Mouse (Mus musculus) MEL (cell line): Measurements from ENCODE around the gene Mief1. TPM values are rescaled to one million over a fixed set of nuclear protein-coding genes. Genes with fewer than 3 reads are reported as not detected.
A peak's percentile ranks its signal among the peaks of the same experiment; 100 is the strongest.

Experiments used
- DNase-seq: peaks from one replicate; pipeline ENCODE4 v3.0.0; 2011; ENCODE audit warnings: low read depth, low spot score
- H3K27ac ChIP-seq: 2 replicates; pipeline ENCODE4 v1.5.1; 2012; ENCODE audit warnings: low read depth, mild to moderate bottlenecking, control low read depth, low read length, moderate library complexity; ENCODE audit not compliant: control insufficient read depth
- H3K27me3 ChIP-seq, 2 experiments: fragments of 150-350 bp in 1 of 2; sonication (generic) in 1 of 2; 2 replicates each; pipeline ENCODE4 v1.6.1; 2012; ENCODE audit warnings: low read length in 2 of 2, mild to moderate bottlenecking in 2 of 2, improper control_type of control experiment in 1 of 2, moderate library complexity in 1 of 2; ENCODE audit not compliant: insufficient read depth in 2 of 2, control insufficient read depth in 1 of 2
- H3K36me3 ChIP-seq, 2 experiments: 2 replicates each; pipeline ENCODE4 v1.6.1; 2012 to 2014; ENCODE audit warnings: low read length in 2 of 2, improper control_type of control experiment in 1 of 2, inconsistent platforms in 1 of 2, mild to moderate bottlenecking in 1 of 2; ENCODE audit not compliant: insufficient read depth in 2 of 2, control insufficient read depth in 1 of 2
- H3K4me1 ChIP-seq, 2 experiments: fragments of 150-350 bp in 1 of 2; sonication (generic) in 1 of 2; 2 replicates each; pipeline ENCODE4 v1.6.1; 2012; ENCODE audit warnings: low read length in 2 of 2, improper control_type of control experiment in 1 of 2, mild to moderate bottlenecking in 1 of 2; ENCODE audit not compliant: insufficient read depth in 2 of 2, control insufficient read depth in 1 of 2
- H3K4me3 ChIP-seq, 2 experiments: fragments of 150-350 bp in 1 of 2; sonication (generic) in 1 of 2; 2 replicates each; pipeline ENCODE4 v1.5.1; 2012; ENCODE audit warnings: low read depth in 2 of 2, low read length in 2 of 2, mild to moderate bottlenecking in 2 of 2, moderate library complexity in 2 of 2, control low read depth in 1 of 2, improper control_type of control experiment in 1 of 2; ENCODE audit not compliant: control insufficient read depth in 1 of 2, insufficient read depth in 1 of 2
- H3K79me2 ChIP-seq: 2 replicates; pipeline ENCODE4 v1.6.1; 2012; ENCODE audit warnings: mild to moderate bottlenecking, low read length, moderate library complexity; ENCODE audit not compliant: control insufficient read depth, poor library complexity, insufficient read depth
- H3K9ac ChIP-seq: 2 replicates; pipeline ENCODE4 v1.6.1; 2012; ENCODE audit warnings: low read depth, mild to moderate bottlenecking, control low read depth, low read length, moderate library complexity; ENCODE audit not compliant: control insufficient read depth, poor library complexity, severe bottlenecking
- H3K9me3 ChIP-seq: fragments of 150-350 bp; sonication (generic); replicated peaks from 2 replicates; pipeline ENCODE4 v1.6.1; 2012; ENCODE audit warnings: mild to moderate bottlenecking, low read length, improper control_type of control experiment, moderate library complexity; ENCODE audit not compliant: insufficient read depth
- BHLHE40 ChIP-seq: IDR thresholded peaks from 2 replicates; pipeline ENCODE4 v1.6.1; 2012; ENCODE audit warnings: low read depth, mild to moderate bottlenecking, inconsistent platforms, low read length, improper control_type of control experiment, borderline replicate concordance
- CHD1 ChIP-seq: IDR thresholded peaks from 2 replicates; pipeline ENCODE4 v1.6.1; 2012; ENCODE audit warnings: low read depth, mild to moderate bottlenecking, inconsistent platforms, low read length, improper control_type of control experiment
- CHD2 ChIP-seq: IDR thresholded peaks from 2 replicates; pipeline ENCODE4 v1.6.1; 2011; ENCODE audit warnings: low read length, improper control_type of control experiment
- CTCF ChIP-seq, 3 experiments: IDR thresholded peaks in 2 of 3; conservative IDR thresholded peaks in 1 of 3; 2 replicates each; pipeline ENCODE4 v1.5.1; 2011 to 2012; ENCODE audit warnings: low read length in 3 of 3, low read depth in 2 of 3, mild to moderate bottlenecking in 2 of 3, improper control_type of control experiment in 1 of 3, inconsistent platforms in 1 of 3, mixed read lengths in 1 of 3, moderate library complexity in 1 of 3; ENCODE audit not compliant: control insufficient read depth in 1 of 3, insufficient read depth in 1 of 3, poor library complexity in 1 of 3, severe bottlenecking in 1 of 3
- E2F4 ChIP-seq: IDR thresholded peaks from 2 replicates; pipeline ENCODE4 v1.6.1; 2011; ENCODE audit warnings: low read depth, low read length, improper control_type of control experiment, borderline replicate concordance
- ELF1 ChIP-seq: IDR thresholded peaks from 2 replicates; pipeline ENCODE4 v1.6.1; 2014; ENCODE audit warnings: low read depth, mild to moderate bottlenecking, inconsistent platforms, low read length, improper control_type of control experiment, moderate library complexity
- EP300 ChIP-seq, 2 experiments: IDR thresholded peaks; 2 replicates each; pipeline ENCODE4 v1.6.1; 2011; ENCODE audit warnings: improper control_type of control experiment in 2 of 2, low read length in 2 of 2, low read depth in 1 of 2, mild to moderate bottlenecking in 1 of 2
- HCFC1 ChIP-seq: IDR thresholded peaks from 2 replicates; pipeline ENCODE4 v1.6.1; 2012; ENCODE audit warnings: low read depth, mild to moderate bottlenecking, inconsistent platforms, low read length, improper control_type of control experiment, moderate library complexity
- MAX ChIP-seq: IDR thresholded peaks from 2 replicates; pipeline ENCODE4 v1.6.1; 2011; ENCODE audit warnings: low read length, improper control_type of control experiment
- MAZ ChIP-seq: IDR thresholded peaks from 2 replicates; pipeline ENCODE4 v1.6.1; 2012; ENCODE audit warnings: low read depth, mild to moderate bottlenecking, inconsistent platforms, low read length, improper control_type of control experiment
- MXI1 ChIP-seq: IDR thresholded peaks from 2 replicates; pipeline ENCODE4 v1.6.1; 2011; ENCODE audit warnings: mild to moderate bottlenecking, low read depth, low read length, improper control_type of control experiment
- MYB ChIP-seq: IDR thresholded peaks from 2 replicates; pipeline ENCODE4 v1.6.1; 2011; ENCODE audit warnings: mild to moderate bottlenecking, low read depth, low read length, improper control_type of control experiment
- MYC ChIP-seq: IDR thresholded peaks from 2 replicates; pipeline ENCODE4 v1.6.1; 2011; ENCODE audit warnings: low read depth, mild to moderate bottlenecking, low read length, improper control_type of control experiment, moderate library complexity
- NELFE ChIP-seq: IDR thresholded peaks from 2 replicates; pipeline ENCODE4 v1.6.1; 2011; ENCODE audit warnings: low read depth, low read length, improper control_type of control experiment
- POLR2A ChIP-seq, 2 experiments: IDR thresholded peaks; 2 replicates each; pipeline ENCODE4 v1.6.1; 2011 to 2012; ENCODE audit warnings: low read length in 2 of 2, mild to moderate bottlenecking in 2 of 2, control low read depth in 1 of 2, improper control_type of control experiment in 1 of 2, low read depth in 1 of 2, moderate library complexity in 1 of 2; ENCODE audit not compliant: control insufficient read depth in 1 of 2, insufficient read depth in 1 of 2, poor library complexity in 1 of 2
- POLR2AphosphoS2 ChIP-seq: IDR thresholded peaks from 2 replicates; pipeline ENCODE4 v1.6.1; 2011; ENCODE audit warnings: low read length, improper control_type of control experiment
- RAD21 ChIP-seq: IDR thresholded peaks from 2 replicates; pipeline ENCODE4 v1.6.1; 2011; ENCODE audit warnings: mild to moderate bottlenecking, low read depth, low read length, improper control_type of control experiment
- SIN3A ChIP-seq: IDR thresholded peaks from 2 replicates; pipeline ENCODE4 v1.6.1; 2012; ENCODE audit warnings: low read length, improper control_type of control experiment, inconsistent platforms
- SMC3 ChIP-seq: IDR thresholded peaks from 2 replicates; pipeline ENCODE4 v1.6.1; 2011; ENCODE audit warnings: low read depth, low read length, improper control_type of control experiment
- TBP ChIP-seq: IDR thresholded peaks from 2 replicates; pipeline ENCODE4 v1.8.0; 2011; ENCODE audit warnings: low read depth, low read length, improper control_type of control experiment
- USF2 ChIP-seq, 2 experiments: IDR thresholded peaks; 2 replicates each; pipeline ENCODE4 v1.6.1; 2011 to 2012; ENCODE audit warnings: improper control_type of control experiment in 2 of 2, low read length in 2 of 2, borderline replicate concordance in 1 of 2, inconsistent platforms in 1 of 2, low read depth in 1 of 2, mild to moderate bottlenecking in 1 of 2; ENCODE audit not compliant: insufficient read depth in 1 of 2
- ZC3H11A ChIP-seq: IDR thresholded peaks from 2 replicates; pipeline ENCODE4 v1.6.1; 2012; ENCODE audit warnings: low read depth, mild to moderate bottlenecking, inconsistent platforms, low read length, improper control_type of control experiment
- ZKSCAN1 ChIP-seq: IDR thresholded peaks from 2 replicates; pipeline ENCODE4 v1.6.1; 2012; ENCODE audit warnings: low read depth, mild to moderate bottlenecking, inconsistent platforms, low read length, improper control_type of control experiment, moderate library complexity
- ZMIZ1 ChIP-seq: IDR thresholded peaks from 2 replicates; pipeline ENCODE4 v1.6.1; 2012; ENCODE audit warnings: low read depth, mild to moderate bottlenecking, inconsistent platforms, low read length, improper control_type of control experiment, moderate library complexity
- ZNF384 ChIP-seq: IDR thresholded peaks from 2 replicates; pipeline ENCODE4 v1.6.1; 2012; ENCODE audit warnings: low read depth, mild to moderate bottlenecking, inconsistent platforms, low read length, improper control_type of control experiment
- polyA plus RNA-seq, 2 experiments: library from polyadenylated mRNA; stranded (reverse) in 1 of 2; unstranded in 1 of 2; fragments of >175 nt in 1 of 2; fragments of >200 nt in 1 of 2; gene quantifications; 2 replicates each; pipeline versions ENCODE4 v1.2.1 to v1.2.4; 2012; ENCODE audit warnings: low replicate concordance in 2 of 2, low read depth in 1 of 2; ENCODE audit not compliant: insufficient read length in 2 of 2, insufficient read depth in 1 of 2, missing spikeins in 1 of 2
- total RNA-seq: library from RNA; depleted of rRNA; stranded (reverse); fragments of 300-350 nt; gene quantifications from 2 replicates; pipeline ENCODE4 v1.2.3, GENCODE M21; 2012

The Mief1 gene
- total and polyA plus RNA-seq, 3 experiments: 34.6 to 41.5 TPM; not detected in 1

DNA sequence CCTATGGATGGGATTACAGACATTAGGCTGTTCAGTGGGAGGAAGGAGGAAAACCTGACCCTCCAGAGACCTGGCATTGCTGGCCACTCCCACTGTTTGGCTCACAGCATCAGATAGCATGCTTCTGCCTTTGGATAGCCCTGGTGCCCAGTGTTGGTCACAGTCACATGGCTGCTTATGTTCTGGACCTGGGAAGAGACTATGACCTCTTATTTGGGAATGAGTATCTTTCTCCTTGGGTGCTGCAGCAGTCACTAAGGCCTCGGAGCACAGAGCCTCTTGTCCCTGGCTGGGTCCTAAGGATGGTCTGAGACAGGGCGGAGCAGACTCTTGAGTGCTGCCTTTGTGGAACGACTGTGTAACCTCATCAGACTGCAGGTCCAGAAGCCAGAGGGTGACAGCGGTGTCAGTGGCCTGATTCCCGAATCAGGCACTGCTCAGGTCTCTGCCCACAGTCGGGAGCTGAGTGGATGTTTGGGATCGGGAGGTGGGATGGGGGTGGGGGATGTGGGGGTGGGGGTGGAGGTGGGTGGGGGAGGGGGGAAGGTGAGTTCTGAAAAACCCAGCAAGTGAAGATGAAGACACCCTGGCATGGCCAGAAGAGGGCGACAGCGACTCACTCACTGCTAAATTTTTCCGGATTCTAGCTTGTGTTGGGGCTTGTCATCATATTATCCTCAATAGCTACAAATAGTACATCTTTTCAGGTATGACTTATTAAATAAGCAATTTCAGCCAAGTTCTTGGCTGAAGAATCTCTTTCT, 17.9 kb upstream of the Mief1 start:
- DNase-seq: peak; percentile 25
- no peaks in the 10 kb centered on the region for H3K9me3 ChIP-seq
- H3K4me3 ChIP-seq: no peak overlapping the region
- 0 out of 4 replicates have a peak, but pooled peaks cover 0 to 6% of the 10 kb centered on the region in 2 experiments for H3K4me1 ChIP-seq
- no peak for TF ChIP-seq MYB
- no peak for TF ChIP-seq USF2 (IDR thresholded peaks at IDR 0.05; ENCODE audit: borderline replicate concordance in 1 of 2, insufficient read depth in 1 of 2, low read depth in 1 of 2, low read length in 2 of 2)
- TF ChIP-seq ZC3H11A: peak; percentile 16; the same call in 1 of the 2 replicates
- peak; percentile 40 to 76 (median 54); a peak in 5 of 6 replicates for TF ChIP-seq CTCF (IDR thresholded peaks at IDR 0.05 in 2 of 3, conservative IDR thresholded peaks at IDR 0.05 in 1 of 3; ENCODE audit: control insufficient read depth in 1 of 3, insufficient read depth in 1 of 3, low read depth in 2 of 3, low read length in 3 of 3, poor library complexity in 1 of 3, severe bottlenecking in 1 of 3)
- peak; percentile 53 for TF ChIP-seq RAD21
- TF ChIP-seq ZKSCAN1: no peak
- TF ChIP-seq MYC: no peak
- TF ChIP-seq SMC3: peak; percentile 39; the same call in 1 of the 2 replicates
- TF ChIP-seq MAZ: no peak
- H3K27me3 ChIP-seq: no peaks in the 10 kb centered on the region; a peak in 2 of 4 replicates
- no peak overlapping the region for H3K27ac ChIP-seq
- H3K9ac ChIP-seq: no peak overlapping the region
- H3K36me3 ChIP-seq: no peaks in the 10 kb centered on the region
- H3K79me2 ChIP-seq: no peaks in the 10 kb centered on the region

DNA sequence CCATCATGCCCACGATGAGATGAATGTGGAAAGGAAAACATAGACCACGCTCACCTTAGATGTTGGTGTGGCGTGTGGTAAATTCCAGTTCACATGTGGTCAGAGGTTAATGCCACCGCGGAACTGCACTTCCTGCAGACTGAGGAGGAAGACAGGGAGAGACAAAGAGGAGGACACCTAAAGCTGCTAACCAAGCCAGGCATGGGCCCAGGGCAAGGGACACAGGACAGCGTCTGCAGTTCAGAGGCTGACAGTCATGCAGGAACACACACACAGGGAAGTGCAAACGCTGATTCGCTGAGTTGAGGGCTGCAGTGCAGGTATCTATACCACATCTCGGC, 17.4 kb upstream of the Mief1 start:
- no peak overlapping the region for H3K27ac ChIP-seq
- no peaks in the 10 kb centered on the region for H3K36me3 ChIP-seq
- H3K4me1 ChIP-seq: 0 out of 4 replicates have a peak, but pooled peaks cover 0 to 6% of the 10 kb centered on the region in 2 experiments
- no peak overlapping the region for H3K4me3 ChIP-seq
- H3K27me3 ChIP-seq: no peaks in the 10 kb centered on the region; a peak in 2 of 4 replicates
- TF ChIP-seq E2F4 (no peak), ZKSCAN1 (no peak), ELF1 (no peak), NELFE (no peak), SIN3A (no peak), HCFC1 (no peak), MYB (no peak), ZMIZ1 (no peak), EP300 (IDR thresholded peaks at IDR 0.05; ENCODE audit: low read depth in 1 of 2, low read length in 2 of 2) (no peak), BHLHE40 (no peak), CHD2 (no peak), POLR2A (IDR thresholded peaks at IDR 0.05; ENCODE audit: control insufficient read depth in 1 of 2, insufficient read depth in 1 of 2, low read depth in 1 of 2, low read length in 2 of 2, poor library complexity in 1 of 2) (no peak), CHD1 (no peak), MAX (no peak), MXI1 (no peak), SMC3 (no peak), POLR2AphosphoS2 (no peak), TBP (no peak), ZNF384 (no peak), ZC3H11A (no peak)
- no peak for DNase-seq
- H3K9me3 ChIP-seq: no peaks in the 10 kb centered on the region
- no peak overlapping the region for H3K9ac ChIP-seq
- H3K79me2 ChIP-seq: no peaks in the 10 kb centered on the region
